Mouse (Mus musculus) forebrain, embryonic 12.5 days (tissue): ENCODE results near the gene Gm20388. TPM values are rescaled to one million over a fixed set of nuclear protein-coding genes. Genes with fewer than 3 reads are reported as not detected.

Experiments used
- ATAC-seq: fragments of 200-750 bp; cut with Nextera tagmentation; 2 replicates; pipeline ENCODE4 v1.8.0; 2017; ENCODE audit warnings: moderate TSS enrichment; ENCODE audit not compliant: low FRiP score
- H3K27ac ChIP-seq: fragments of 300-500 bp; sonication (generic); 2 replicates; pipeline ENCODE4 v1.5.1; 2016; ENCODE audit warnings: mild to moderate bottlenecking
- H3K27me3 ChIP-seq: fragments of 300-500 bp; sonication (generic); 2 replicates; pipeline ENCODE4 v1.6.1; 2016; ENCODE audit warnings: mild to moderate bottlenecking
- H3K36me3 ChIP-seq: fragments of 300-500 bp; sonication (generic); replicated peaks from 2 replicates; pipeline ENCODE4 v1.6.1; 2016; ENCODE audit warnings: mild to moderate bottlenecking
- H3K4me1 ChIP-seq: fragments of 300-500 bp; sonication (generic); 2 replicates; pipeline ENCODE4 v1.6.1; 2016
- H3K4me2 ChIP-seq: fragments of 300-500 bp; sonication (generic); 2 replicates; pipeline ENCODE4 v1.6.1; 2016; ENCODE audit warnings: mild to moderate bottlenecking, moderate library complexity
- H3K4me3 ChIP-seq: fragments of 300-500 bp; sonication (generic); replicated peaks from 2 replicates; pipeline ENCODE4 v1.5.1; 2016; ENCODE audit warnings: mild to moderate bottlenecking
- H3K9ac ChIP-seq: fragments of 300-500 bp; sonication (generic); 2 replicates; pipeline ENCODE4 v1.6.1; 2016; ENCODE audit warnings: mild to moderate bottlenecking
- H3K9me3 ChIP-seq: fragments of 300-500 bp; sonication (generic); 2 replicates; pipeline ENCODE4 v1.6.1; 2016
- WGBS: fragments of 180-500 bp; shearing (Covaris S2); methylation state at CpG from one replicate; pipeline ENCODE4 v1.1.7; 2016; 5-methylcytosine and 5-hydroxymethylcytosine counted together
- polyA plus RNA-seq: library from polyadenylated mRNA; unstranded; fragments of >200 nt; fragmentation: Nextera tagmentation; extraction: Ambion mirVana; gene quantifications from 2 replicates; pipeline ENCODE4 v1.2.1, GENCODE M21; 2016

The Gm20388 gene
- polyA plus RNA-seq, 1 experiment from 2014 or later: not detected

GRCm38 (mm10) chr8:120004154-120004702 lies 93.6 kb downstream of the Gm20388 start:
- H3K4me2 ChIP-seq: no peak overlapping the region
- H3K4me1 ChIP-seq: peaks cover 11% of the 10 kb centered on the region; the same call in 1 of the 2 replicates
- H3K27ac ChIP-seq: no peak overlapping the region
- H3K36me3 ChIP-seq: no peaks in the 10 kb centered on the region
- no peak overlapping the region for H3K9ac ChIP-seq
- no peak overlapping the region for H3K4me3 ChIP-seq
- ATAC-seq: no peak
- 70% methylated on average over 14 of the region's 14 CpGs for WGBS
- H3K9me3 ChIP-seq: no peaks in the 10 kb centered on the region
- no peaks in the 10 kb centered on the region for H3K27me3 ChIP-seq

- no peak for ATAC-seq
- no peak overlapping the region for H3K4me3 ChIP-seq
- no peak overlapping the region for H3K27ac ChIP-seq
- peaks cover 11% of the 10 kb centered on the region; the same call in 1 of the 2 replicates for H3K4me1 ChIP-seq
- no peak overlapping the region for H3K4me2 ChIP-seq
- H3K36me3 ChIP-seq: no peaks in the 10 kb centered on the region
- H3K27me3 ChIP-seq: 0 out of 2 replicates have a peak, but pooled peaks cover 3% of the 10 kb centered on the region
- 46% methylated on average over 2 of the region's 2 CpGs for WGBS
- no peaks in the 10 kb centered on the region for H3K9me3 ChIP-seq
- H3K9ac ChIP-seq: no peak overlapping the region
These were observed 94.2 kb downstream of the Gm20388 start for GRCm38 (mm10) chr8:120004705-120005381.

GRCm38 (mm10) chr8:120006645-120007160 lies 96.1 kb downstream of the Gm20388 start:
- no peaks in the 10 kb centered on the region for H3K9me3 ChIP-seq
- H3K9ac ChIP-seq: no peak overlapping the region
- peaks cover 11% of the 10 kb centered on the region; the same call in 1 of the 2 replicates for H3K4me1 ChIP-seq
- no peak overlapping the region for H3K27ac ChIP-seq
- WGBS: 52% methylated on average over 9 of the region's 9 CpGs
- no peak for ATAC-seq
- no peaks in the 10 kb centered on the region for H3K36me3 ChIP-seq
- H3K4me3 ChIP-seq: no peak overlapping the region
- H3K27me3 ChIP-seq: 0 out of 2 replicates have a peak, but pooled peaks cover 3% of the 10 kb centered on the region
- H3K4me2 ChIP-seq: no peak overlapping the region

GRCm38 (mm10) chr8:120007178-120007577 lies 96.5 kb downstream of the Gm20388 start:
- H3K36me3 ChIP-seq: no peaks in the 10 kb centered on the region
- 81% methylated on average over 9 of the region's 9 CpGs for WGBS
- H3K27ac ChIP-seq: no peak overlapping the region
- peaks cover 11% of the 10 kb centered on the region; the same call in 1 of the 2 replicates for H3K4me1 ChIP-seq
- H3K4me3 ChIP-seq: no peak overlapping the region
- H3K4me2 ChIP-seq: no peak overlapping the region
- H3K27me3 ChIP-seq: 0 out of 2 replicates have a peak, but pooled peaks cover 3% of the 10 kb centered on the region
- H3K9ac ChIP-seq: no peak overlapping the region
- H3K9me3 ChIP-seq: no peaks in the 10 kb centered on the region
- no peak for ATAC-seq

- H3K27me3 ChIP-seq: 0 out of 2 replicates have a peak, but pooled peaks cover 3% of the 10 kb centered on the region
- H3K4me3 ChIP-seq: no peak overlapping the region
- no peaks in the 10 kb centered on the region for H3K9me3 ChIP-seq
- H3K36me3 ChIP-seq: no peaks in the 10 kb centered on the region
- no peak for ATAC-seq
- H3K4me1 ChIP-seq: 0 out of 2 replicates have a peak, but pooled peaks cover 7% of the 10 kb centered on the region
- no peak overlapping the region for H3K9ac ChIP-seq
- no peak overlapping the region for H3K4me2 ChIP-seq
- no peak overlapping the region for H3K27ac ChIP-seq
- WGBS: 74% methylated on average over 6 of the region's 6 CpGs
These were observed 98.6 kb downstream of the Gm20388 start for GRCm38 (mm10) chr8:120009284-120009683.

GRCm38 (mm10) chr8:120012491-120012890 lies 101.8 kb downstream of the Gm20388 start:
- no peak overlapping the region for H3K4me2 ChIP-seq
- no peaks in the 10 kb centered on the region for H3K4me1 ChIP-seq
- 0 out of 2 replicates have a peak, but pooled peaks cover 3% of the 10 kb centered on the region for H3K27me3 ChIP-seq
- H3K4me3 ChIP-seq: no peak overlapping the region
- no peaks in the 10 kb centered on the region for H3K9me3 ChIP-seq
- no peak overlapping the region for H3K9ac ChIP-seq
- ATAC-seq: no peak
- no peak overlapping the region for H3K27ac ChIP-seq
- 87% methylated on average over 8 of the region's 8 CpGs for WGBS
- H3K36me3 ChIP-seq: no peaks in the 10 kb centered on the region

- H3K4me2 ChIP-seq: no peak overlapping the region
- H3K36me3 ChIP-seq: no peaks in the 10 kb centered on the region
- ATAC-seq: 0 out of 2 replicates have a peak, but pooled peaks have one; percentile 30
- no peak overlapping the region for H3K27ac ChIP-seq
- H3K9me3 ChIP-seq: no peaks in the 10 kb centered on the region
- 0 out of 2 replicates have a peak, but pooled peaks cover 3% of the 10 kb centered on the region for H3K27me3 ChIP-seq
- H3K9ac ChIP-seq: no peak overlapping the region
- no peaks in the 10 kb centered on the region for H3K4me1 ChIP-seq
- no peak overlapping the region for H3K4me3 ChIP-seq
- WGBS: 25% methylated on average over 9 of the region's 9 CpGs
These were observed 102.3 kb downstream of the Gm20388 start for GRCm38 (mm10) chr8:120012927-120013326.

GRCm38 (mm10) chr8:120014267-120015023 lies 103.8 kb downstream of the Gm20388 start:
- Histone ChIP-seq H3K4me2 (no peak overlapping the region), H3K9me3 (no peaks in the 10 kb centered on the region), H3K27ac (no peak overlapping the region), H3K4me3 (no peak overlapping the region), H3K36me3 (no peaks in the 10 kb centered on the region), H3K27me3 (0 out of 2 replicates have a peak, but pooled peaks cover 3% of the 10 kb centered on the region), H3K4me1 (no peaks in the 10 kb centered on the region), H3K9ac (no peak overlapping the region)
- WGBS: 82% methylated on average over 15 of the region's 15 CpGs
- no peak for ATAC-seq

- Histone ChIP-seq H3K36me3 (no peaks in the 10 kb centered on the region), H3K4me3 (no peak overlapping the region), H3K9ac (no peak overlapping the region), H3K27ac (no peak overlapping the region), H3K9me3 (no peaks in the 10 kb centered on the region), H3K27me3 (no peaks in the 10 kb centered on the region), H3K4me2 (no peak overlapping the region), H3K4me1 (no peaks in the 10 kb centered on the region)
- ATAC-seq: no peak
- WGBS: 88% methylated on average over 8 of the region's 8 CpGs
These were observed 105.3 kb downstream of the Gm20388 start for GRCm38 (mm10) chr8:120015916-120016315.

- no peak overlapping the region for H3K27ac ChIP-seq
- H3K9ac ChIP-seq: no peak overlapping the region
- H3K36me3 ChIP-seq: no peaks in the 10 kb centered on the region
- no peaks in the 10 kb centered on the region for H3K4me1 ChIP-seq
- ATAC-seq: no peak
- H3K27me3 ChIP-seq: no peaks in the 10 kb centered on the region
- H3K9me3 ChIP-seq: no peaks in the 10 kb centered on the region
- H3K4me2 ChIP-seq: no peak overlapping the region
- 80% methylated on average over 7 of the region's 7 CpGs for WGBS
- no peak overlapping the region for H3K4me3 ChIP-seq
These were observed 105.8 kb downstream of the Gm20388 start for GRCm38 (mm10) chr8:120016424-120016823.

GRCm38 (mm10) chr8:120017349-120017748 lies 106.7 kb downstream of the Gm20388 start:
- Histone ChIP-seq H3K4me3 (no peak overlapping the region), H3K4me2 (no peak overlapping the region), H3K9ac (no peak overlapping the region), H3K27ac (no peak overlapping the region), H3K9me3 (no peaks in the 10 kb centered on the region), H3K36me3 (no peaks in the 10 kb centered on the region), H3K4me1 (no peaks in the 10 kb centered on the region), H3K27me3 (no peaks in the 10 kb centered on the region)
- 92% methylated on average over 13 of the region's 13 CpGs for WGBS
- ATAC-seq: no peak

GRCm38 (mm10) chr8:120017786-120018185 lies 107.1 kb downstream of the Gm20388 start:
- H3K27ac ChIP-seq: no peak overlapping the region
- 95% methylated on average over 6 of the region's 6 CpGs for WGBS

More at GRCm38 (mm10) chr8:120017786-120018185, 107.1 kb downstream of the Gm20388 start:
- Histone ChIP-seq H3K27me3 (no peaks in the 10 kb centered on the region), H3K9ac (no peak overlapping the region), H3K36me3 (no peaks in the 10 kb centered on the region), H3K4me2 (no peak overlapping the region), H3K9me3 (no peaks in the 10 kb centered on the region), H3K4me1 (no peaks in the 10 kb centered on the region), H3K4me3 (no peak overlapping the region)
- no peak for ATAC-seq
